Mouse (Mus musculus) liver, embryonic 16.5 days (tissue): ENCODE measurements around the gene Rps7. TPM values are rescaled to one million over a fixed set of nuclear protein-coding genes. Genes with fewer than 3 reads are reported as not detected.

Experiments
- ATAC-seq: fragments of 200-750 bp; cut with Nextera tagmentation; 2 replicates; pipeline ENCODE4 v1.8.0; 2017; ENCODE audit warnings: low read depth, mild to moderate bottlenecking, moderate number of reproducible peaks, moderate library complexity
- H3K27ac ChIP-seq: fragments of 300-500 bp; sonication (generic); 2 replicates; pipeline ENCODE4 v1.5.1; 2014; ENCODE audit warnings: mild to moderate bottlenecking, low read length
- H3K27me3 ChIP-seq: fragments of 300-500 bp; sonication (generic); 2 replicates; pipeline ENCODE4 v1.6.1; 2014; ENCODE audit warnings: low read depth, low read length, mixed read lengths; ENCODE audit not compliant: control insufficient read depth, insufficient read depth
- H3K36me3 ChIP-seq: fragments of 300-500 bp; sonication (generic); 2 replicates; pipeline ENCODE4 v1.6.1; 2014; ENCODE audit warnings: mild to moderate bottlenecking; ENCODE audit not compliant: control insufficient read depth, insufficient read depth
- H3K4me1 ChIP-seq: fragments of 300-500 bp; sonication (generic); 2 replicates; pipeline ENCODE4 v1.6.1; 2014; ENCODE audit warnings: low read depth, low read length, mixed read lengths; ENCODE audit not compliant: control insufficient read depth
- H3K4me2 ChIP-seq: fragments of 300-500 bp; sonication (generic); 2 replicates; pipeline ENCODE4 v1.6.1; 2014; ENCODE audit warnings: low read depth, low read length, mixed read lengths
- H3K4me3 ChIP-seq: fragments of 300-500 bp; sonication (generic); 2 replicates; pipeline ENCODE4 v1.5.1; 2014; ENCODE audit warnings: low read depth, mild to moderate bottlenecking, low read length
- H3K9ac ChIP-seq: fragments of 300-500 bp; sonication (generic); 2 replicates; pipeline ENCODE4 v1.6.1; 2014; ENCODE audit warnings: low read depth, low read length
- H3K9me3 ChIP-seq: fragments of 300-500 bp; sonication (generic); replicated peaks from 2 replicates; pipeline ENCODE4 v1.6.1; 2016; ENCODE audit warnings: low read length; ENCODE audit not compliant: control insufficient read depth
- WGBS: fragments of 180-500 bp; shearing (Covaris S2); extraction: QIAGEN DNeasy Blood & Tissue Kit; methylation state at CpG from one replicate; pipeline ENCODE4 v1.1.7; 2014; ENCODE audit not compliant: insufficient replicate concordance; 5-methylcytosine and 5-hydroxymethylcytosine counted together
- polyA plus RNA-seq: library from polyadenylated mRNA; unstranded; fragments of >200 nt; fragmentation: Nextera tagmentation; extraction: Ambion mirVana; gene quantifications from 2 replicates; pipeline ENCODE4 v1.2.1, GENCODE M21; 2015

The Rps7 gene
- polyA plus RNA-seq, 1 experiment from 2014 or later: 287 TPM

GRCm38 (mm10) chr12:28649141-28650110 lies 13.7 kb upstream of the Rps7 start, which contains the start of gene Rnaseh1:
TSS of gene Rnaseh1 (plus strand) at chr12:28649602.
- 2% methylated on average over 52 of the region's 52 CpGs for WGBS
- no peaks in the 10 kb centered on the region for H3K9me3 ChIP-seq
- peaks cover under 1% of the 10 kb centered on the region; the same call in 1 of the 2 replicates for H3K36me3 ChIP-seq
- peak within 1 kb of the TSS; percentile 65; the same call in 1 of the 2 replicates for H3K27ac ChIP-seq
- peak within 1 kb of the TSS; percentile 84 for H3K4me2 ChIP-seq
- peak; percentile 92 for ATAC-seq
- no peaks in the 10 kb centered on the region for H3K27me3 ChIP-seq
- H3K9ac ChIP-seq: peak within 1 kb of the TSS; percentile 78
- H3K4me3 ChIP-seq: peak within 1 kb of the TSS; percentile 85
- peaks cover 10% of the 10 kb centered on the region for H3K4me1 ChIP-seq

- 46% methylated on average over 2 of the region's 2 CpGs for WGBS
- H3K27me3 ChIP-seq: no peaks in the 10 kb centered on the region
- H3K27ac ChIP-seq: no peak overlapping the region
- peaks cover 7% of the 10 kb centered on the region for H3K4me1 ChIP-seq
- no peak for ATAC-seq
- no peak overlapping the region for H3K4me3 ChIP-seq
- H3K9me3 ChIP-seq: no peaks in the 10 kb centered on the region
- no peak overlapping the region for H3K4me2 ChIP-seq
- no peak overlapping the region for H3K9ac ChIP-seq
- H3K36me3 ChIP-seq: peaks cover 5% of the 10 kb centered on the region
Measured at GRCm38 (mm10) chr12:28638778-28639177, 3.0 kb upstream of the Rps7 start.

GRCm38 (mm10) chr12:28636543-28636942 lies 790 bp upstream of the Rps7 start:
- Histone ChIP-seq H3K9me3 (no peaks in the 10 kb centered on the region), H3K27ac (no peak overlapping the region), H3K9ac (peak overlapping the region; percentile 61; the same call in 1 of the 2 replicates), H3K4me3 (peak overlapping the region; percentile 76), H3K4me1 (peaks cover 20% of the 10 kb centered on the region), H3K36me3 (peaks cover 27% of the 10 kb centered on the region), H3K4me2 (peak overlapping the region; percentile 56), H3K27me3 (no peaks in the 10 kb centered on the region)
- ATAC-seq: no peak
- WGBS: 70% methylated on average over 6 of the region's 6 CpGs

- Histone ChIP-seq H3K4me2 (peak overlapping the region; percentile 56), H3K27ac (peak overlapping the region; percentile 78), H3K36me3 (peaks cover 41% of the 10 kb centered on the region), H3K4me1 (peaks cover 20% of the 10 kb centered on the region), H3K4me3 (peak overlapping the region; percentile 76), H3K9me3 (no peaks in the 10 kb centered on the region), H3K9ac (peak overlapping the region; percentile 92), H3K27me3 (no peaks in the 10 kb centered on the region)
- whole genome bisulfite sequencing: under 1% methylated on average over 23 of the region's 23 CpGs
- ATAC-seq: peak; percentile 19
Measured at GRCm38 (mm10) chr12:28635058-28635534, 657 bp downstream of the Rps7 start.

- WGBS: 70% methylated on average over 2 of the region's 2 CpGs
- no peak for ATAC-seq
- H3K4me3 ChIP-seq: no peak overlapping the region
- peaks cover 49% of the 10 kb centered on the region for H3K36me3 ChIP-seq
- no peak overlapping the region for H3K4me2 ChIP-seq
- no peaks in the 10 kb centered on the region for H3K9me3 ChIP-seq
- no peak overlapping the region for H3K27ac ChIP-seq
- H3K4me1 ChIP-seq: peaks cover 13% of the 10 kb centered on the region
- H3K27me3 ChIP-seq: no peaks in the 10 kb centered on the region
- H3K9ac ChIP-seq: no peak overlapping the region
Measured at GRCm38 (mm10) chr12:28628436-28628835, 7.3 kb downstream of the Rps7 start.

GRCm38 (mm10) chr12:28627092-28627491 lies 8.7 kb downstream of the Rps7 start:
- 39% methylated on average over 4 of the region's 4 CpGs for WGBS
- H3K36me3 ChIP-seq: peaks cover 36% of the 10 kb centered on the region
- H3K4me2 ChIP-seq: no peak overlapping the region
- no peaks in the 10 kb centered on the region for H3K27me3 ChIP-seq
- ATAC-seq: no peak
- H3K4me1 ChIP-seq: peaks cover 2% of the 10 kb centered on the region; the same call in 1 of the 2 replicates
- H3K9me3 ChIP-seq: no peaks in the 10 kb centered on the region
- no peak overlapping the region for H3K9ac ChIP-seq
- H3K27ac ChIP-seq: no peak overlapping the region
- H3K4me3 ChIP-seq: no peak overlapping the region

- Histone ChIP-seq H3K9me3 (no peaks in the 10 kb centered on the region), H3K27me3 (no peaks in the 10 kb centered on the region), H3K4me2 (no peak overlapping the region), H3K4me3 (no peak overlapping the region), H3K4me1 (peaks cover 8% of the 10 kb centered on the region), H3K9ac (no peak overlapping the region), H3K36me3 (peaks cover 19% of the 10 kb centered on the region), H3K27ac (no peak overlapping the region)
- 62% methylated on average over 7 of the region's 7 CpGs for WGBS
- ATAC-seq: peak; percentile 36
Measured at GRCm38 (mm10) chr12:28625407-28625806, 10.3 kb downstream of the Rps7 start.

- Histone ChIP-seq H3K9ac (no peak overlapping the region), H3K4me3 (no peak overlapping the region), H3K4me1 (peaks cover 8% of the 10 kb centered on the region), H3K27ac (no peak overlapping the region), H3K36me3 (peaks cover 9% of the 10 kb centered on the region), H3K9me3 (no peaks in the 10 kb centered on the region), H3K27me3 (no peaks in the 10 kb centered on the region), H3K4me2 (no peak overlapping the region)
- ATAC-seq: no peak
- WGBS: 56% methylated on average over 2 of the region's 2 CpGs
Measured at GRCm38 (mm10) chr12:28624251-28624650, 11.5 kb downstream of the Rps7 start.

- no peaks in the 10 kb centered on the region for H3K36me3 ChIP-seq
- peak within 1 kb of the TSS; percentile 11; the same call in 1 of the 2 replicates for H3K4me3 ChIP-seq
- H3K9me3 ChIP-seq: no peaks in the 10 kb centered on the region
- no peaks in the 10 kb centered on the region for H3K27me3 ChIP-seq
- peaks cover 8% of the 10 kb centered on the region for H3K4me1 ChIP-seq
- WGBS: 21% methylated on average over 5 of the region's 5 CpGs
- no peak for ATAC-seq
- no peak within 1 kb of the TSS for H3K9ac ChIP-seq
- no peak within 1 kb of the TSS for H3K4me2 ChIP-seq
- no peak within 1 kb of the TSS for H3K27ac ChIP-seq
Measured at GRCm38 (mm10) chr12:28623195-28623594, 12.6 kb downstream of the Rps7 start, which contains the start of gene Colec11. TSS of gene Colec11 (minus strand) at chr12:28623377.
